Mouse (Mus musculus): ENCODE data around the gene Vps13d.
"Not testable (repeated sequence)": the region's sequence is repeated elsewhere in the genome, so short reads cannot be mapped to it uniquely, and the experiment has no call there.

GRCm38 (mm10) chr4:145165542-145165941 lies 29.3 kb downstream of the Vps13d start:
- TF ChIP-seq CTCF (IDR thresholded peaks at IDR 0.05; ENCODE audit: control insufficient read depth, insufficient read depth, insufficient replicate concordance, low read depth, low read length); POLR2A (IDR thresholded peaks at IDR 0.05; ENCODE audit: control insufficient read depth, low read depth, low read length): not testable (repeated sequence)

Data from testis, adult 2 months (tissue).